Mouse (Mus musculus) limb, embryonic 15.5 days (tissue): Measurements from ENCODE around the gene Adipoq. TPM values are rescaled to one million over a fixed set of nuclear protein-coding genes. Genes with fewer than 3 reads are reported as not detected.

Source experiments
- ATAC-seq: fragments of 200-750 bp; cut with Nextera tagmentation; 2 replicates; pipeline ENCODE4 v1.8.0; 2017; ENCODE audit warnings: low read depth, moderate TSS enrichment; ENCODE audit not compliant: insufficient number of reproducible peaks, low FRiP score, low TSS enrichment
- H3K27ac ChIP-seq: fragments of 300-500 bp; sonication (generic); 2 replicates; pipeline ENCODE4 v1.5.1; 2015; ENCODE audit warnings: moderate library complexity, mild to moderate bottlenecking, inconsistent platforms
- H3K27me3 ChIP-seq: fragments of 300-500 bp; sonication (generic); 2 replicates; pipeline ENCODE4 v1.6.1; 2015; ENCODE audit warnings: inconsistent platforms
- H3K36me3 ChIP-seq: fragments of 300-500 bp; sonication (generic); 2 replicates; pipeline ENCODE4 v1.6.1; 2015; ENCODE audit warnings: inconsistent platforms
- H3K4me1 ChIP-seq: fragments of 300-500 bp; sonication (generic); 2 replicates; pipeline ENCODE4 v1.6.1; 2015; ENCODE audit warnings: inconsistent platforms
- H3K4me2 ChIP-seq: fragments of 300-500 bp; sonication (generic); 2 replicates; pipeline ENCODE4 v1.6.1; 2015; ENCODE audit warnings: mild to moderate bottlenecking, inconsistent platforms
- H3K4me3 ChIP-seq: fragments of 300-500 bp; sonication (generic); 2 replicates; pipeline ENCODE4 v1.5.1; 2015; ENCODE audit warnings: mild to moderate bottlenecking, inconsistent platforms
- H3K9ac ChIP-seq: fragments of 300-500 bp; sonication (generic); 2 replicates; pipeline ENCODE4 v1.6.1; 2015; ENCODE audit warnings: inconsistent platforms
- H3K9me3 ChIP-seq: fragments of 300-500 bp; sonication (generic); 2 replicates; pipeline ENCODE4 v1.6.1; 2016; ENCODE audit warnings: inconsistent platforms
- WGBS: fragments of 180-500 bp; shearing (Covaris S2); methylation state at CpG from one replicate; pipeline ENCODE4 v1.1.7; 2015; 5-methylcytosine and 5-hydroxymethylcytosine counted together
- polyA plus RNA-seq: library from polyadenylated mRNA; unstranded; fragments of >200 nt; fragmentation: Nextera tagmentation; extraction: Ambion mirVana; gene quantifications from 2 replicates; pipeline ENCODE4 v1.2.1, GENCODE M21; 2015

Adipoq gene
- polyA plus RNA-seq, 1 experiment from 2014 or later, result not detected

GRCm38 (mm10) chr16:23148936-23149335, 2.6 kb downstream of the Adipoq start:
- H3K9ac ChIP-seq, result no peak overlapping the region
- H3K4me2 ChIP-seq, result no peak overlapping the region
- no peaks in the 10 kb centered on the region for H3K4me1 ChIP-seq
- no peak for ATAC-seq
- H3K9me3 ChIP-seq, result no peaks in the 10 kb centered on the region
- no peak overlapping the region for H3K27ac ChIP-seq
- H3K36me3 ChIP-seq, result no peaks in the 10 kb centered on the region
- 60% methylated on average over 2 of the region's 2 CpGs for whole genome bisulfite sequencing
- no peaks in the 10 kb centered on the region for H3K27me3 ChIP-seq
- H3K4me3 ChIP-seq, result no peak overlapping the region

GRCm38 (mm10) chr16:23149396-23149795, 3.1 kb downstream of the Adipoq start:
- no peak for ATAC-seq
- H3K4me1 ChIP-seq, result no peaks in the 10 kb centered on the region
- H3K4me3 ChIP-seq, result no peak overlapping the region
- H3K27ac ChIP-seq, result no peak overlapping the region
- H3K27me3 ChIP-seq, result no peaks in the 10 kb centered on the region
- 81% methylated on average over 8 of the region's 8 CpGs for WGBS
- no peak overlapping the region for H3K9ac ChIP-seq
- H3K36me3 ChIP-seq, result no peaks in the 10 kb centered on the region
- no peak overlapping the region for H3K4me2 ChIP-seq
- H3K9me3 ChIP-seq, result no peaks in the 10 kb centered on the region

GRCm38 (mm10) chr16:23151423-23151822, 5.1 kb downstream of the Adipoq start:
- Histone ChIP-seq H3K9me3 (no peaks in the 10 kb centered on the region), H3K4me3 (no peak overlapping the region), H3K9ac (no peak overlapping the region), H3K4me2 (no peak overlapping the region), H3K4me1 (no peaks in the 10 kb centered on the region), H3K36me3 (no peaks in the 10 kb centered on the region), H3K27ac (no peak overlapping the region), H3K27me3 (no peaks in the 10 kb centered on the region)
- 12% methylated on average over 2 of the region's 2 CpGs for WGBS
- ATAC-seq, result no peak

GRCm38 (mm10) chr16:23154261-23154660, 7.9 kb downstream of the Adipoq start:
- H3K27ac ChIP-seq, result no peak overlapping the region
- H3K27me3 ChIP-seq, result no peaks in the 10 kb centered on the region
- no peaks in the 10 kb centered on the region for H3K9me3 ChIP-seq
- no peak overlapping the region for H3K9ac ChIP-seq
- H3K4me2 ChIP-seq, result no peak overlapping the region
- WGBS, result 67% methylated on average over 5 of the region's 5 CpGs
- no peak overlapping the region for H3K4me3 ChIP-seq
- no peak for ATAC-seq
- no peaks in the 10 kb centered on the region for H3K4me1 ChIP-seq
- no peaks in the 10 kb centered on the region for H3K36me3 ChIP-seq

GRCm38 (mm10) chr16:23157013-23157412, 10.7 kb downstream of the Adipoq start:
- no peaks in the 10 kb centered on the region for H3K36me3 ChIP-seq

GRCm38 (mm10) chr16:23158292-23158691, 12.0 kb downstream of the Adipoq start:
- no peak overlapping the region for H3K27ac ChIP-seq
- WGBS, result 86% methylated on average over 7 of the region's 7 CpGs
- no peak overlapping the region for H3K4me3 ChIP-seq
- no peaks in the 10 kb centered on the region for H3K27me3 ChIP-seq
- no peaks in the 10 kb centered on the region for H3K9me3 ChIP-seq
- no peaks in the 10 kb centered on the region for H3K36me3 ChIP-seq
- ATAC-seq, result no peak
- H3K4me2 ChIP-seq, result no peak overlapping the region
- H3K9ac ChIP-seq, result no peak overlapping the region
- no peaks in the 10 kb centered on the region for H3K4me1 ChIP-seq

More at GRCm38 (mm10) chr16:23157013-23157412, 10.7 kb downstream of the Adipoq start:
- Histone ChIP-seq H3K27me3 (no peaks in the 10 kb centered on the region), H3K27ac (no peak overlapping the region), H3K9ac (no peak overlapping the region), H3K9me3 (no peaks in the 10 kb centered on the region), H3K4me3 (no peak overlapping the region), H3K4me1 (no peaks in the 10 kb centered on the region), H3K4me2 (no peak overlapping the region)
- WGBS, result 92% methylated on average over 13 of the region's 13 CpGs
- no peak for ATAC-seq

GRCm38 (mm10) chr16:23158957-23159356, 12.6 kb downstream of the Adipoq start:
- ATAC-seq, result no peak
- H3K27ac ChIP-seq, result no peak overlapping the region
- 64% methylated on average over 2 of the region's 2 CpGs for WGBS
- H3K27me3 ChIP-seq, result no peaks in the 10 kb centered on the region
- no peak overlapping the region for H3K4me2 ChIP-seq
- no peak overlapping the region for H3K4me3 ChIP-seq
- H3K9ac ChIP-seq, result no peak overlapping the region
- no peaks in the 10 kb centered on the region for H3K36me3 ChIP-seq
- no peaks in the 10 kb centered on the region for H3K9me3 ChIP-seq
- H3K4me1 ChIP-seq, result no peaks in the 10 kb centered on the region

GRCm38 (mm10) chr16:23159749-23160148, 13.4 kb downstream of the Adipoq start:
- H3K4me2 ChIP-seq, result no peak overlapping the region
- no peaks in the 10 kb centered on the region for H3K4me1 ChIP-seq
- H3K27me3 ChIP-seq, result no peaks in the 10 kb centered on the region
- no peak overlapping the region for H3K9ac ChIP-seq
- H3K27ac ChIP-seq, result no peak overlapping the region
- H3K36me3 ChIP-seq, result no peaks in the 10 kb centered on the region
- no peaks in the 10 kb centered on the region for H3K9me3 ChIP-seq
- no peak for ATAC-seq
- no peak overlapping the region for H3K4me3 ChIP-seq
- 70% methylated on average over 2 of the region's 2 CpGs for WGBS

GRCm38 (mm10) chr16:23162116-23162515, 15.8 kb downstream of the Adipoq start:
- no peaks in the 10 kb centered on the region for H3K36me3 ChIP-seq
- H3K27me3 ChIP-seq, result no peaks in the 10 kb centered on the region
- ATAC-seq, result no peak
- no peak overlapping the region for H3K4me2 ChIP-seq
- no peaks in the 10 kb centered on the region for H3K9me3 ChIP-seq
- WGBS, result 64% methylated on average over 3 of the region's 3 CpGs
- H3K4me1 ChIP-seq, result no peaks in the 10 kb centered on the region
- H3K9ac ChIP-seq, result no peak overlapping the region
- H3K27ac ChIP-seq, result no peak overlapping the region
- H3K4me3 ChIP-seq, result no peak overlapping the region

- Histone ChIP-seq H3K4me2 (no peak overlapping the region), H3K36me3 (no peaks in the 10 kb centered on the region), H3K4me3 (no peak overlapping the region), H3K27me3 (no peaks in the 10 kb centered on the region), H3K9me3 (no peaks in the 10 kb centered on the region), H3K4me1 (no peaks in the 10 kb centered on the region), H3K27ac (no peak overlapping the region), H3K9ac (no peak overlapping the region)
- WGBS, result 66% methylated on average over 6 of the region's 6 CpGs
- no peak for ATAC-seq
Measured at GRCm38 (mm10) chr16:23164443-23164842, 18.1 kb downstream of the Adipoq start.

GRCm38 (mm10) chr16:23165441-23165840, 19.1 kb downstream of the Adipoq start:
- H3K27ac ChIP-seq, result no peak overlapping the region
- no peak overlapping the region for H3K9ac ChIP-seq
- no peak overlapping the region for H3K4me3 ChIP-seq
- no peaks in the 10 kb centered on the region for H3K9me3 ChIP-seq
- no peaks in the 10 kb centered on the region for H3K27me3 ChIP-seq
- 58% methylated on average over 9 of the region's 9 CpGs for WGBS
- no peaks in the 10 kb centered on the region for H3K4me1 ChIP-seq
- no peaks in the 10 kb centered on the region for H3K36me3 ChIP-seq
- no peak for ATAC-seq
- H3K4me2 ChIP-seq, result no peak overlapping the region

GRCm38 (mm10) chr16:23166646-23167045, 20.3 kb downstream of the Adipoq start:
- Histone ChIP-seq H3K4me3 (no peak overlapping the region), H3K9me3 (no peaks in the 10 kb centered on the region), H3K4me2 (no peak overlapping the region), H3K36me3 (no peaks in the 10 kb centered on the region), H3K27ac (no peak overlapping the region), H3K4me1 (no peaks in the 10 kb centered on the region), H3K27me3 (no peaks in the 10 kb centered on the region), H3K9ac (no peak overlapping the region)
- ATAC-seq, result no peak
- WGBS, result 78% methylated on average over 1 of the region's 1 CpGs

GRCm38 (mm10) chr16:23167079-23167478, 20.7 kb downstream of the Adipoq start:
- no peak for ATAC-seq
- Histone ChIP-seq H3K9me3 (no peaks in the 10 kb centered on the region), H3K4me3 (no peak overlapping the region), H3K9ac (no peak overlapping the region), H3K36me3 (no peaks in the 10 kb centered on the region), H3K27ac (no peak overlapping the region), H3K4me1 (no peaks in the 10 kb centered on the region), H3K27me3 (no peaks in the 10 kb centered on the region), H3K4me2 (no peak overlapping the region)
- WGBS, result 49% methylated on average over 5 of the region's 5 CpGs
